8 mouse cellular contexts compared by ENCODE assay signal in genomic region chr8:104442299-104443124, GRCm38 (mm10). TPM values are rescaled to one million over a fixed set of nuclear protein-coding genes. Genes with fewer than 3 reads are reported as not detected.
DNase-seq lines count a peak whose midpoint lies in the region; ATAC-seq lines count a peak whose summit lies in the region.

Dync1li2 (minus strand) TSS chr8:104443047.

- peak within 1 kb of the TSS; percentile 95 for H3K4me3 ChIP-seq in hindbrain, embryonic 10.5 days

- no peaks in the 10 kb centered on the region for H3K27me3 ChIP-seq in hindbrain, embryonic 10.5 days (ENCODE audit: insufficient read depth, poor library complexity, severe bottlenecking)

- peak within 1 kb of the TSS; percentile 100 for H3K27ac ChIP-seq in hindbrain, embryonic 10.5 days

- peak; percentile 75 for ATAC-seq in frontal cortex, adult (ENCODE audit: low TSS enrichment)

- DNase-seq in MEL-GATA-1-ER (ENCODE audit: extremely low read depth, low read depth) = peak; percentile 65
- DNase-seq in cerebellum, adult 8-10 months = peak; percentile 94
- peak; percentile 92 for DNase-seq in hindbrain, embryonic 10.5 days (ENCODE audit: low spot score)
- peak; percentile 97 for DNase-seq in layer of hippocampus, postnatal 10 days (ENCODE audit: low spot score in 2 of 2)
- DNase-seq in lung, postnatal 10 days = peak; percentile 95
- peak; percentile 94 for DNase-seq in ovary, postnatal 36 days (ENCODE audit: low spot score)
- DNase-seq in thymus, postnatal 25 days = peak; percentile 93

- WGBS in hindbrain, embryonic 10.5 days = under 1% methylated on average over 75 of the region's 75 CpGs

- H3K36me3 ChIP-seq in hindbrain, embryonic 10.5 days = peaks cover 34% of the 10 kb centered on the region

- H3K4me1 ChIP-seq in hindbrain, embryonic 10.5 days (replicated peaks) = peaks cover 18% of the 10 kb centered on the region

- H3K9me3 ChIP-seq in hindbrain, embryonic 10.5 days = no peaks in the 10 kb centered on the region

RNA-seq across cellular contexts. Expression of gene Dync1li2, which starts in this region (rescaled TPM):
- 80.8 and 81.0 TPM in 2 replicates for polyA plus RNA-seq in hindbrain, embryonic 10.5 days (2016; fragmentation: Nextera tagmentation; extraction: Ambion mirVana)
- total RNA-seq in layer of hippocampus, postnatal 10 days (2021) = 100 to 1,000 TPM; 231 to 241 TPM

Comparison
In these comparisons a context has a peak if more than half of its experiments do, and no peak if none do; other contexts are left out.
1. Peak in every context shown above with its lines: DNase-seq, ATAC-seq, H3K4me3 ChIP-seq and H3K27ac ChIP-seq.